Mouse (Mus musculus) midbrain, postnatal 0 days (tissue): ENCODE data around the gene Cadps. TPM values are rescaled to one million over a fixed set of nuclear protein-coding genes. Genes with fewer than 3 reads are reported as not detected.

Experiments
- ATAC-seq: fragments of 200-750 bp; cut with Nextera tagmentation; 2 replicates; pipeline ENCODE4 v1.8.0; 2017; ENCODE audit warnings: moderate number of reproducible peaks, mild to moderate bottlenecking, moderate TSS enrichment, moderate library complexity; ENCODE audit not compliant: low FRiP score
- DNase-seq: peaks from one replicate; pipeline ENCODE4 v3.0.0-alpha.2; 2015; ENCODE audit warnings: low spot score
- H3K27ac ChIP-seq: fragments of 300-500 bp; sonication (generic); 2 replicates; pipeline ENCODE4 v1.5.1; 2014; ENCODE audit warnings: low read depth, mild to moderate bottlenecking, low read length, mixed read lengths
- H3K27me3 ChIP-seq: fragments of 300-500 bp; sonication (generic); 2 replicates; pipeline ENCODE4 v1.6.1; 2014; ENCODE audit warnings: low read length, control low read depth, mixed read lengths; ENCODE audit not compliant: insufficient read depth
- H3K36me3 ChIP-seq: fragments of 300-500 bp; sonication (generic); 2 replicates; pipeline ENCODE4 v1.6.1; 2014; ENCODE audit warnings: low read length, control low read depth, mixed read lengths; ENCODE audit not compliant: insufficient read depth
- H3K4me1 ChIP-seq: fragments of 300-500 bp; sonication (generic); 2 replicates; pipeline ENCODE4 v1.6.1; 2014; ENCODE audit warnings: mild to moderate bottlenecking, control low read depth, antibody characterized with exemption, low read length, mixed read lengths; ENCODE audit not compliant: insufficient read depth
- H3K4me2 ChIP-seq: fragments of 300-500 bp; sonication (generic); 2 replicates; pipeline ENCODE4 v1.6.1; 2014; ENCODE audit warnings: low read depth, mild to moderate bottlenecking, low read length, mixed read lengths; ENCODE audit not compliant: poor library complexity, severe bottlenecking
- H3K4me3 ChIP-seq: fragments of 300-500 bp; sonication (generic); 2 replicates; pipeline ENCODE4 v1.5.1; 2014; ENCODE audit warnings: low read depth, mild to moderate bottlenecking, low read length, moderate library complexity
- H3K9ac ChIP-seq: fragments of 300-500 bp; sonication (generic); replicated peaks from 2 replicates; pipeline ENCODE4 v1.6.1; 2014; ENCODE audit warnings: mild to moderate bottlenecking, low read length, moderate library complexity, mixed read lengths; ENCODE audit not compliant: poor library complexity, severe bottlenecking
- H3K9me3 ChIP-seq: fragments of 300-500 bp; sonication (generic); 2 replicates; pipeline ENCODE4 v1.6.1; 2016; ENCODE audit warnings: low read length, control low read depth
- CTCF ChIP-seq: IDR thresholded peaks from 2 replicates; pipeline ENCODE4 v1.5.1; 2016; ENCODE audit warnings: antibody characterized with exemption, mild to moderate bottlenecking
- WGBS: fragments of 180-500 bp; shearing (Covaris S2); extraction: QIAGEN DNeasy Blood & Tissue Kit; methylation state at CpG from one replicate; pipeline ENCODE4 v1.1.7; 2014; 5-methylcytosine and 5-hydroxymethylcytosine counted together
- polyA plus RNA-seq: library from polyadenylated mRNA; unstranded; fragments of >200 nt; fragmentation: Nextera tagmentation; extraction: Ambion mirVana; gene quantifications from 2 replicates; pipeline ENCODE4 v1.2.1, GENCODE M21; 2015
- total RNA-seq: library from RNA; depleted of rRNA; stranded (reverse); fragments of >200 nt; gene quantifications from 2 replicates; pipeline ENCODE4 v1.2.3, GENCODE M21; 2014

Gene Cadps
- total and polyA plus RNA-seq, 2 experiments from 2014 or later, result 38.6 to 194 TPM

GRCm38 (mm10) chr14:12448883-12449282 is 374.0 kb downstream of the Cadps start:
- no peak for ATAC-seq
- DNase-seq, result no peak

GRCm38 (mm10) chr14:12441019-12441418 is 381.9 kb downstream of the Cadps start:
- Histone ChIP-seq H3K27me3 (no peaks in the 10 kb centered on the region), H3K36me3 (peaks cover 9% of the 10 kb centered on the region; the same call in 1 of the 2 replicates), H3K4me3 (no peak overlapping the region), H3K4me2 (no peak overlapping the region), H3K9ac (no peak overlapping the region), H3K9me3 (no peaks in the 10 kb centered on the region), H3K27ac (no peak overlapping the region), H3K4me1 (no peaks in the 10 kb centered on the region)
- no peak for ATAC-seq
- no peak for TF ChIP-seq CTCF
- DNase-seq, result no peak
- 35% methylated on average over 2 of the region's 2 CpGs for WGBS

More at GRCm38 (mm10) chr14:12448883-12449282, 374.0 kb downstream of the Cadps start:
- 0 out of 2 replicates have a peak, but pooled peaks cover 2% of the 10 kb centered on the region for H3K36me3 ChIP-seq
- H3K4me3 ChIP-seq, result no peak overlapping the region
- H3K27me3 ChIP-seq, result no peaks in the 10 kb centered on the region
- no peak overlapping the region for H3K9ac ChIP-seq
- H3K27ac ChIP-seq, result no peak overlapping the region
- no peaks in the 10 kb centered on the region for H3K4me1 ChIP-seq
- 93% methylated on average over 6 of the region's 6 CpGs for WGBS
- TF ChIP-seq CTCF, result no peak
- H3K9me3 ChIP-seq, result no peaks in the 10 kb centered on the region
- no peak overlapping the region for H3K4me2 ChIP-seq

GRCm38 (mm10) chr14:12437976-12438375 is 384.9 kb downstream of the Cadps start:
- no peak for ATAC-seq
- H3K36me3 ChIP-seq, result peaks cover 9% of the 10 kb centered on the region; the same call in 1 of the 2 replicates
- H3K9me3 ChIP-seq, result no peaks in the 10 kb centered on the region
- 84% methylated on average over 4 of the region's 4 CpGs for WGBS
- no peak overlapping the region for H3K4me3 ChIP-seq
- no peak for DNase-seq
- no peak overlapping the region for H3K9ac ChIP-seq
- H3K27ac ChIP-seq, result no peak overlapping the region
- H3K4me2 ChIP-seq, result no peak overlapping the region
- H3K27me3 ChIP-seq, result no peaks in the 10 kb centered on the region
- no peaks in the 10 kb centered on the region for H3K4me1 ChIP-seq
- no peak for TF ChIP-seq CTCF

- DNase-seq (no peak), ATAC-seq (no peak)
- Histone ChIP-seq H3K9ac (no peak overlapping the region), H3K4me1 (no peaks in the 10 kb centered on the region), H3K4me2 (no peak overlapping the region), H3K36me3 (peaks cover 9% of the 10 kb centered on the region; the same call in 1 of the 2 replicates), H3K4me3 (no peak overlapping the region), H3K27me3 (no peaks in the 10 kb centered on the region), H3K9me3 (no peaks in the 10 kb centered on the region), H3K27ac (no peak overlapping the region)
- WGBS, result 91% methylated on average over 7 of the region's 7 CpGs
- TF ChIP-seq CTCF, result no peak
Observed at GRCm38 (mm10) chr14:12437422-12437821, 385.5 kb downstream of the Cadps start.

GRCm38 (mm10) chr14:12436903-12437368 is 385.9 kb downstream of the Cadps start:
- no peak overlapping the region for H3K4me3 ChIP-seq
- H3K9ac ChIP-seq, result no peak overlapping the region
- ATAC-seq, result peak; percentile 16; the same call in 1 of the 2 replicates
- H3K27me3 ChIP-seq, result no peaks in the 10 kb centered on the region
- no peaks in the 10 kb centered on the region for H3K4me1 ChIP-seq
- no peaks in the 10 kb centered on the region for H3K9me3 ChIP-seq
- no peak overlapping the region for H3K27ac ChIP-seq
- no peak for DNase-seq
- no peak overlapping the region for H3K4me2 ChIP-seq
- peaks cover 9% of the 10 kb centered on the region; the same call in 1 of the 2 replicates for H3K36me3 ChIP-seq
- no peak for TF ChIP-seq CTCF
- WGBS, result 88% methylated on average over 14 of the region's 14 CpGs

GRCm38 (mm10) chr14:12428021-12428654 is 394.7 kb downstream of the Cadps start:
- no peak overlapping the region for H3K4me2 ChIP-seq
- DNase-seq (peak; percentile 11), ATAC-seq (peak; percentile 64)
- no peak overlapping the region for H3K9ac ChIP-seq
- H3K4me3 ChIP-seq, result no peak overlapping the region
- peaks cover 14% of the 10 kb centered on the region; the same call in 1 of the 2 replicates for H3K36me3 ChIP-seq
- no peaks in the 10 kb centered on the region for H3K4me1 ChIP-seq
- no peak overlapping the region for H3K27ac ChIP-seq
- no peaks in the 10 kb centered on the region for H3K27me3 ChIP-seq
- no peaks in the 10 kb centered on the region for H3K9me3 ChIP-seq
- WGBS, result 51% methylated on average over 8 of the region's 8 CpGs
- no peak for TF ChIP-seq CTCF
